8 mouse cellular contexts compared by ENCODE assay signal in genomic region chr9:110333135-110333895, GRCm38 (mm10). TPM values are rescaled to one million over a fixed set of nuclear protein-coding genes. Genes with fewer than 3 reads are reported as not detected.
DNase-seq lines count a peak whose midpoint lies in the region; ATAC-seq and TF ChIP-seq lines count a peak whose summit lies in the region.

Scap (plus strand) TSS chr9:110333288.

- peak; percentile 99 for TF ChIP-seq CTCF in lung, postnatal 0 days (IDR thresholded peaks at IDR 0.05)

- no peaks in the 10 kb centered on the region for H3K36me3 ChIP-seq in hindbrain, embryonic 10.5 days
- H3K36me3 ChIP-seq in lung, postnatal 0 days (ENCODE audit: insufficient read depth, low read length) = no peaks in the 10 kb centered on the region

- peak; percentile 87 for ATAC-seq in frontal cortex, adult (ENCODE audit: low TSS enrichment)
- peak; percentile 94 for ATAC-seq in lung, postnatal 0 days

- H3K27me3 ChIP-seq in hindbrain, embryonic 10.5 days (ENCODE audit: insufficient read depth, poor library complexity, severe bottlenecking) = no peaks in the 10 kb centered on the region
- H3K27me3 ChIP-seq in lung, postnatal 0 days (replicated peaks; ENCODE audit: insufficient read depth, low read length) = no peaks in the 10 kb centered on the region

- peak within 1 kb of the TSS; percentile 46 for H3K9ac ChIP-seq in lung, postnatal 0 days (replicated peaks; ENCODE audit: low read depth)

- no peak for TF ChIP-seq EP300 in lung, postnatal 0 days (IDR thresholded peaks at IDR 0.05)

- H3K9me3 ChIP-seq in hindbrain, embryonic 10.5 days = no peaks in the 10 kb centered on the region
- no peaks in the 10 kb centered on the region for H3K9me3 ChIP-seq in lung, postnatal 0 days (ENCODE audit: low read length)

- peak; percentile 78 for DNase-seq in MEL-GATA-1-ER (ENCODE audit: extremely low read depth, low read depth)
- DNase-seq in cerebellum, adult 8-10 months = peak; percentile 99
- DNase-seq in hindbrain, embryonic 10.5 days (ENCODE audit: low spot score) = peak; percentile 99
- DNase-seq in layer of hippocampus, adult 9-11 months = peak; percentile 94
- peak; percentile 95 for DNase-seq in lung, postnatal 0 days (ENCODE audit: low spot score)
- peak; percentile 99 for DNase-seq in ovary, postnatal 14 days (ENCODE audit: low spot score)
- DNase-seq in thymus, postnatal 14 days = peak; percentile 98

- peak within 1 kb of the TSS; percentile 69 for H3K4me2 ChIP-seq in lung, postnatal 0 days (replicated peaks; ENCODE audit: low read depth, low read length)

- H3K4me1 ChIP-seq in hindbrain, embryonic 10.5 days (replicated peaks) = peaks cover 27% of the 10 kb centered on the region
- no peaks in the 10 kb centered on the region for H3K4me1 ChIP-seq in lung, postnatal 0 days (ENCODE audit: insufficient read depth, low read depth, low read length)

- H3K4me3 ChIP-seq in hindbrain, embryonic 10.5 days = peak within 1 kb of the TSS; percentile 90
- H3K4me3 ChIP-seq in lung, postnatal 0 days (ENCODE audit: low read depth, low read length) = peak within 1 kb of the TSS; percentile 86

- H3K27ac ChIP-seq in hindbrain, embryonic 10.5 days = peak within 1 kb of the TSS; percentile 89
- H3K27ac ChIP-seq in lung, postnatal 0 days (ENCODE audit: low read length) = peak within 1 kb of the TSS; percentile 20; the same call in 1 of the 2 replicates

- WGBS in hindbrain, embryonic 10.5 days = under 1% methylated on average over 78 of the region's 78 CpGs
- 3% methylated on average over 50 of the region's 78 CpGs for WGBS in lung, postnatal 0 days

RNA-seq across cellular contexts. Expression of gene Scap, which starts in this region (rescaled TPM):
- 38.5 and 40.3 TPM in 2 replicates for polyA plus RNA-seq in hindbrain, embryonic 10.5 days (2016; fragmentation: Nextera tagmentation; extraction: Ambion mirVana)
- polyA plus RNA-seq in lung, postnatal 0 days (2015; fragmentation: Nextera tagmentation; extraction: Ambion mirVana) = 18.1 and 21.3 TPM in 2 replicates

Comparison
In these comparisons a context has a peak if more than half of its experiments do, and no peak if none do; other contexts are left out.
1. Peak in every context shown above with its lines: DNase-seq, ATAC-seq, H3K4me3 ChIP-seq and H3K27ac ChIP-seq.